Mouse (Mus musculus): ENCODE measurements around the gene Best1. TPM values are rescaled to one million over a fixed set of nuclear protein-coding genes. Genes with fewer than 3 reads are reported as not detected.
"Not testable (repeated sequence)": the region's sequence is repeated elsewhere in the genome, so short reads cannot be mapped to it uniquely, and the experiment has no call there.

The Best1 gene
- total and polyA plus RNA-seq, 2 experiments from 2014 or later, result 0.33 TPM; not detected in 1

DNA sequence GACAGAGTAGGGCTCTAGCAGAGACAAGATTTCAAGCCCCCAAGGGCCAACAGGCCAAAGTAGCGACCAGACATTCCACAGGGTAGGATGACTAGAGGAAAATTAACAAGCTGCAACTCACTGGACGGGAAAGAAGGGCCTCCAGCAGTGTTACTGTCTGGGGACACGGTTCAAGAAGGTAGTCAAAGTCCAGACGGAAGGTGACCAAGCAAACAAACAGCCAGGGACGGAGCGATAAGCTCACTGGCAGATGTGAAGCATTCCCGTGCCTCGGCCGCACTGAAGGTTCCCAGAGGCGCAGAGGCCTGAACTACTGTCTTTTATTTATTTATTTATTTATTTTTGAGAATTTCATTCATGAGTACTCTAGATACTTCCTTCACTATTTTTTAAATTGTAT lies 24.3 kb downstream of the Best1 start:
- peaks cover 23% of the 10 kb centered on the region for H3K4me1 ChIP-seq (ENCODE audit: control insufficient read depth, insufficient read depth)
- H3K9me3 ChIP-seq (replicated peaks; ENCODE audit: control insufficient read depth, low read length), result no peaks in the 10 kb centered on the region
- H3K27me3 ChIP-seq (ENCODE audit: control insufficient read depth, insufficient read depth, low read length), result no peaks in the 10 kb centered on the region
- TF ChIP-seq CTCF (IDR thresholded peaks at IDR 0.05; ENCODE audit: low read depth), result no peak
- TF ChIP-seq EP300 (IDR thresholded peaks at IDR 0.05; ENCODE audit: low read depth), result no peak
- H3K4me2 ChIP-seq (ENCODE audit: low read depth, low read length), result no peak overlapping the region
- H3K36me3 ChIP-seq (replicated peaks; ENCODE audit: control insufficient read depth, insufficient read depth, low read length), result no peaks in the 10 kb centered on the region
- ATAC-seq (ENCODE audit: insufficient read depth, low read depth) (no peak), DNase-seq (ENCODE audit: low spot score) (no peak)
- WGBS, result 83% methylated on average over 10 of the region's 10 CpGs
- no peak overlapping the region for H3K4me3 ChIP-seq (ENCODE audit: low read depth, low read length)
- no peak overlapping the region for H3K9ac ChIP-seq (replicated peaks; ENCODE audit: low read depth, low read length)
- no peak overlapping the region for H3K27ac ChIP-seq (ENCODE audit: low read depth)

DNA sequence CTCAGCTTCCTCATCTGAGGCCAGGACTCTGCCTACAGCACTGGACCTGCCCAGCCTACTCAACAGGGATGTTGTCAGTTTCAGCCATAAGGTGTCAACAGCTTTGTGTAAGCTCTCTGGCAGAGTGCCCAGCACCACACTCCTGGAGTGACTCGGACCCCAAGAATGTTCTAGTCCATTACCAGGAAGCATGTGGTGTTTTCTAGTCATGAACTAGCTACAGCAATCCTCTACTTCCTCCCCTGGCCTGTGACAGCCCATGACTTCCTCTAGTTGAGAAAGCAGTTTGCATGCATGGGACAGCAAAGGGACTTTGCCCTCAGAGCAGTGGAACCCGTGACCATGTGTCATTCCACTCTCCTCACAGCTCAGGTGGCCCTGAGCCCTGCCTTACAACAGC lies 26.6 kb downstream of the Best1 start:
- H3K27ac ChIP-seq (ENCODE audit: low read depth); H3K36me3 ChIP-seq (replicated peaks; ENCODE audit: control insufficient read depth, insufficient read depth, low read length); H3K9ac ChIP-seq (replicated peaks; ENCODE audit: low read depth, low read length); H3K4me2 ChIP-seq (ENCODE audit: low read depth, low read length); H3K27me3 ChIP-seq (ENCODE audit: control insufficient read depth, insufficient read depth, low read length); DNase-seq (ENCODE audit: low spot score); H3K4me3 ChIP-seq (ENCODE audit: low read depth, low read length); H3K9me3 ChIP-seq (replicated peaks; ENCODE audit: control insufficient read depth, low read length): not testable (repeated sequence)
- ATAC-seq (ENCODE audit: insufficient read depth, low read depth), result peak; percentile 62
- WGBS, result 29% methylated on average over 2 of the region's 2 CpGs
- peaks cover 23% of the 10 kb centered on the region for H3K4me1 ChIP-seq (ENCODE audit: control insufficient read depth, insufficient read depth)

DNA sequence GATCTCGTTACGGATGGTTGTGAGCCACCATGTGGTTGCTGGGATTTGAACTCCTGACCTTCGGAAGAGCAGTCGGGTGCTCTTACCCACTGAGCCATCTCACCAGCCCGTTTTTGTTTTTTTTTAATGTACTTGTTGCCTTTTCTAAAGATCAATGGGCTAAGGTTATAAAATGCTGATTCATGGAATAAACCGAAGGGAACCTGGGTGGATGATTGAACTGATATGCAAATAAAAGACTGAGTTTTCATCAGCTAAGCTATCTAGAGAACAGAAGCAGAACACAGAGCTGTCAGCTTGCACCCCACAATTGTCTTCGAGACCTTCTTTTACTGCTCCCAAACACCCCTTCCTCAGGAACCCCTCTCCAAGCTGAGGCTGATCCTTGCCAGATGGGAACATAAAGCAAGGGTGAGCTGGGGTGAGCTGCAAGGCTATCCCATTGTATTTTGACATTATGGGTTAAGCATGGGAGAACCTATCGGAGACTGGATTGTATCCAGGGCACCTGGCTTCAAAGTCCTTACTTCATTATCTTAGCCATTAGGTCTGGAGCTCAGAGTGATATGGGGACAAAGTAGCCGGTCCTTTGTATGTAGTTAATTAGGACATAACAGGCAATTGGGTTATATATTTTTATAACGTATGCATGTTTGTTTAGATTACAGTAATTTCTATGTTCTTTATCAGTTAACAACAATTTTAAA lies 33.2 kb downstream of the Best1 start:
- ATAC-seq (ENCODE audit: insufficient read depth, low read depth) (no peak), DNase-seq (ENCODE audit: low spot score) (no peak)
- Histone ChIP-seq H3K9ac (replicated peaks; ENCODE audit: low read depth, low read length) (no peak overlapping the region), H3K4me1 (ENCODE audit: control insufficient read depth, insufficient read depth) (no peaks in the 10 kb centered on the region), H3K4me3 (ENCODE audit: low read depth, low read length) (no peak overlapping the region), H3K27ac (ENCODE audit: low read depth) (no peak overlapping the region), H3K36me3 (replicated peaks; ENCODE audit: control insufficient read depth, insufficient read depth, low read length) (no peaks in the 10 kb centered on the region), H3K4me2 (ENCODE audit: low read depth, low read length) (no peak overlapping the region), H3K27me3 (ENCODE audit: control insufficient read depth, insufficient read depth, low read length) (no peaks in the 10 kb centered on the region), H3K9me3 (replicated peaks; ENCODE audit: control insufficient read depth, low read length) (no peaks in the 10 kb centered on the region)
- TF ChIP-seq CTCF (IDR thresholded peaks at IDR 0.05; ENCODE audit: low read depth), result no peak
- TF ChIP-seq EP300 (IDR thresholded peaks at IDR 0.05; ENCODE audit: low read depth), result no peak
- WGBS, result 82% methylated on average over 9 of the region's 10 CpGs

DNA sequence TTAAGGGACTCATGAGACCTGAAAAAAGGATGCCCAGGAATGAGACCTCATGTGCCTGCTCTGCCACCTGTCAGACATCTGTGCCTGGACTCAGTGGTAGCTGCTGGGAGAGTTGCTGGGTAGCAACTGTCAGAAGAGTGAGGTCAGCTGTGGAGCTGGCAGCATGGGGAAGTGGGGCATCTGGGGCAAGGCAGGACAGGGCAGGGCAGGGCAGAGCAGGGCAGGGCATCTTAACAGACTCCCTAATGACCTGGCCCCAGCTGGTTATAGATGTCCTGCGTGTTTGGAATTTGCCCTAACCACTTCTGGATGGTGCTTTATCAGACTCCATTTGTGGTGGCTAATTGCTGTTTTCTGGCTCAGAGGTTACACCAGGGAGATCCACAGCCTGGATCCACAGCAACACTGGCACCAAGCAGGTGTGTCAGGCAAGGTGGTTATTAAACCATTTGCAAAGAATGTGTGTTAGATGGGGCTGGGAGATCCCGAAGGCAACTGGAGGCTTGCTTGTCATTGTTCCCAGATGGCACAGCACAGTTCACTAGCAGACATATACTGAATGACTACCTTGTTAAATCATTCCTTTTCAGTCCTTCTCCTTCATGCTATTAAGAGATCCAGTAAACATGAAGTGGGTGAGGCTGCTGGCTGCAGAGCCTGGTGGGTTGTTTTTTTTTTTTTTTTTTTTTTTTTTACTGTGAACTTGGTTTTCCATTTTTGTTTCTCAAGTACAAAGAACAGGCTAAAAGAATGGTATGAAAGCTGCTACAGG lies 35.2 kb downstream of the Best1 start:
- ATAC-seq (ENCODE audit: insufficient read depth, low read depth) (no peak), DNase-seq (ENCODE audit: low spot score) (no peak)
- Histone ChIP-seq H3K4me1 (ENCODE audit: control insufficient read depth, insufficient read depth) (no peaks in the 10 kb centered on the region), H3K27ac (ENCODE audit: low read depth) (no peak overlapping the region), H3K27me3 (ENCODE audit: control insufficient read depth, insufficient read depth, low read length) (no peaks in the 10 kb centered on the region), H3K36me3 (replicated peaks; ENCODE audit: control insufficient read depth, insufficient read depth, low read length) (no peaks in the 10 kb centered on the region), H3K9ac (replicated peaks; ENCODE audit: low read depth, low read length) (no peak overlapping the region), H3K4me2 (ENCODE audit: low read depth, low read length) (no peak overlapping the region), H3K4me3 (ENCODE audit: low read depth, low read length) (no peak overlapping the region), H3K9me3 (replicated peaks; ENCODE audit: control insufficient read depth, low read length) (no peaks in the 10 kb centered on the region)
- no peak for TF ChIP-seq EP300 (IDR thresholded peaks at IDR 0.05; ENCODE audit: low read depth)
- TF ChIP-seq CTCF (IDR thresholded peaks at IDR 0.05; ENCODE audit: low read depth), result no peak
- 43% methylated on average over 2 of the region's 2 CpGs for WGBS

DNA sequence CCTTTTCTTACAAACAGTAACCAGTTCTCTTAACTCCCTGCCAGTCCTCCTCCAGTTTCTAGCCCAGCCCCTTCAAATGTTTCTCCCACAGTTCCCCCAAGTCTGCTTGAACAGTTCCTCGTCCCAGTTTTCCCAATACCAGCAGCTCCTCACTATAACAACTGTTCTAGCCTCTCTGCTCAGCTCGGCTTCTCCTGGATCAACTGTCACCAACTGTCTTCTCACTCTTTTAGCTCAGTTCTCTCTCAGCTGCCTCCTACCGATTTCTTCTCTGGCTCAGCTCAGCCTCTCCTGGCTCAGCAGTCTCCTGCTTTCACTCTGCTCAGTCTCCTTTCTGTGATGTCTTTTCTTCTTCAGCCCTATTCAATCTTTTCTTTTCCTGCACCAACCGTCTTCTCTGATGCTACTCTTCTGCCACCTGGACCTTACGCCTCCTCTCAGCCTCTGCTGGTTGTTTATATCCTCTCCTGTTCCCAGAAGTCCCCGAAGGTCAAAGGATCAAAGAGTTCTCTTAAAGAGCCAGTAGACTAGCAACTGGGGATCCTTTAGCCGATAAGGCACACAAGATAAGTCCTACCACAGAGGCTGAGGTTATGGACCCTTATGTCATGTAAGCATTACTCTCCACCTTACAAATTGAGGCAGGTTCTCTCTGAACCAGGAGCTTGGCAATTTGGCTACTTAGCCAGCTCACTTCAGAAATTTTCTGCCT lies 37.1 kb downstream of the Best1 start:
- H3K36me3 ChIP-seq (replicated peaks; ENCODE audit: control insufficient read depth, insufficient read depth, low read length), result no peaks in the 10 kb centered on the region
- H3K9ac ChIP-seq (replicated peaks; ENCODE audit: low read depth, low read length), result 0 out of 2 replicates have a peak overlapping the region, but pooled peaks have one; percentile 17
- H3K27ac ChIP-seq (ENCODE audit: low read depth), result no peak overlapping the region
- H3K27me3 ChIP-seq (ENCODE audit: control insufficient read depth, insufficient read depth, low read length), result no peaks in the 10 kb centered on the region
- no peaks in the 10 kb centered on the region for H3K9me3 ChIP-seq (replicated peaks; ENCODE audit: control insufficient read depth, low read length)
- DNase-seq (ENCODE audit: low spot score), result no peak
- no peak for ATAC-seq (ENCODE audit: insufficient read depth, low read depth)
- no peak for TF ChIP-seq EP300 (IDR thresholded peaks at IDR 0.05; ENCODE audit: low read depth)
- no peak for TF ChIP-seq CTCF (IDR thresholded peaks at IDR 0.05; ENCODE audit: low read depth)
- no peak overlapping the region for H3K4me3 ChIP-seq (ENCODE audit: low read depth, low read length)
- no peaks in the 10 kb centered on the region for H3K4me1 ChIP-seq (ENCODE audit: control insufficient read depth, insufficient read depth)
- 21% methylated on average over 7 of the region's 7 CpGs for WGBS
- H3K4me2 ChIP-seq (ENCODE audit: low read depth, low read length), result peak overlapping the region; percentile 22; the same call in 1 of the 2 replicates

Measured in heart, postnatal 0 days (tissue).